Mouse (Mus musculus): ENCODE data around the gene Bhlhb9. TPM values are rescaled to one million over a fixed set of nuclear protein-coding genes. Genes with fewer than 3 reads are reported as not detected.
"Not testable (repeated sequence)": the region's sequence is repeated elsewhere in the genome, so short reads cannot be mapped to it uniquely, and the experiment has no call there.

Bhlhb9 gene
- 1 to 10 TPM; 2.3 to 5.3 TPM for total RNA-seq (2021)
- long read RNA-seq, experiment 1, partial matches to known transcripts: 0 of 5 reads
- long read RNA-seq, experiment 1, other reads (novel, unspliced or antisense): 3 of 5 reads
- long read RNA-seq, experiment 2, transcript Bhlhb9-204 (5 exons, 2,812 nt): major isoform, 7 of 11 reads
- long read RNA-seq, experiment 2, partial matches to known transcripts: 0 of 11 reads
- long read RNA-seq, experiment 2, other reads (novel, unspliced or antisense): 4 of 11 reads

DNA sequence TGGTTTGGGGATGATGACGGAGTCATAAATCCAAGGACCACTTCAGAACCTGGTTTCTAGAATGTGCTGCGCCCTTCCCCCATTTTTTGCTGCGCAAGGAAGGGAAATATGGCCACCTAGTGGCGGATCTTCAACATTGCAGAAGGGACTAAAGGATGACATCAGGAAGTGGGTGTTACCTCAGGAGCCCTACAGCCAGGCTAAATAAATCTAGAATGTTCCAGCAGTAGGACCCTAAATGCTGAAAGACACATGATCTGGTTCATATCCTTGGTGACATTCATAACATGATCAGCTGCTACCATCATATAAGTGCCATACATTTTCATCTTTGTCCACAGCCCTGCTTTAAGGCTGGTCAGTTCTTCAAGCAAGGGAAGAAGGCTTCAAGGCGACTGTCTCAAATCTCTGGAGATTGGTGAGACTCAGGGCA is at the start of gene Bhlhb9:
Bhlhb9 (plus strand) TSS at position 383 of the 433 bp plus-strand sequence.
- intact Hi-C loops (cut with DNase I): loop anchor here (5.0 kb wide), 1 partner anchor 35 kb away; no protein-coding TSS in a partner anchor
- DNase-seq: peak in 1 of 2 experiments; percentile 29

DNA sequence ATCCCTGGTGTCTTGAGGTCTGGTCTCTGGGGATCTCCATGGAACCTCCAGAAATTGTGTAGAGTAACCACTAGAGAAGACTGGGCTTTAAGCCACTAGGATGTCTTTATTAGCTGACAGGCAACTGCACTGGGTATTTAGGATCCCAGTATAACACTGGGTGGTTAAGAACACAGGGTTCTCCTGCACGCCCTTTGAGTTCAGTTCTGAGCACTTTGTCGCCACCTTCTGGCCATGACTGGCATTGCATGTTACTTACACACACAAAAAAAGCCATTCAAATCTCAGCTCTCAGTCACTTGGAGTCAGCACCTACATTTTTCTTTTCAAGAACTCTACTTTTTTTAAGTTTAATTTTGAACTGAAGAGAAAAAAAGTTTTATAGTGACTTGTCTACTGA is 44.6 kb upstream of the Bhlhb9 start:
- intact Hi-C loops (cut with DNase I): loop anchor here (5.0 kb wide), 2 partner anchors 39 to 1701 kb away; no protein-coding TSS in a partner anchor
- peak; percentile 38 to 45 for DNase-seq

DNA sequence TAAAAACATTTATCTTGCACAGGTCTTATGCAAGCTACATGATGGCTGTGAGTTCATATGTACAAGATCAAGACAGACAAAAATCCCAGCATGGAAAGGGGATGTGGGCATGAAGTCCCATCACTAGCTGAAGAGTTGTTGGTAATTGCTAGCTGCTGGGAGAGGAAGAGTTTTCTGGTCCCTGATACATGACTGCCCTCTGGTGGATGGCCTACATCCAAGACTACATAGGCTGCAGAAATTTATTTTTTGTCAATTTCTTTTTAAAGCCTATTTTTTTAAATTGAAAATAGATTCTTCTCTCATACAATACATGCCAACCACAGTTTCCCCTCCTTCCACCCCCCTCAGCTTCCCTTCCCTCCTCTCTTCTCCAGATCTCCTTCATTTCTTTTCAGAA is 35.7 kb upstream of the Bhlhb9 start:
- intact Hi-C loops (cut with DNase I): loop anchor here (5.0 kb wide), 2 partner anchors 36 to 104 kb away; partner anchors contain the start of gene Bhlhb9
- DNase-seq: no peak

GRCm38 (mm10) chrX:135768043-135768548 is 29.3 kb upstream of the Bhlhb9 start:
- DNase-seq: no peak
- intact Hi-C loops (cut with DNase I): no loop called here

GRCm38 (mm10) chrX:135768565-135768964 is 28.8 kb upstream of the Bhlhb9 start:
- DNase-seq: no peak

GRCm38 (mm10) chrX:135791536-135791935 is 5.9 kb upstream of the Bhlhb9 start:
- intact Hi-C loops (cut with DNase I): loop anchor here (5.0 kb wide), 1 partner anchor 39 kb away; no protein-coding TSS in a partner anchor
- DNase-seq: no peak

More at GRCm38 (mm10) chrX:135768565-135768964, 28.8 kb upstream of the Bhlhb9 start:
- intact Hi-C loops (cut with DNase I): no loop called here

DNA sequence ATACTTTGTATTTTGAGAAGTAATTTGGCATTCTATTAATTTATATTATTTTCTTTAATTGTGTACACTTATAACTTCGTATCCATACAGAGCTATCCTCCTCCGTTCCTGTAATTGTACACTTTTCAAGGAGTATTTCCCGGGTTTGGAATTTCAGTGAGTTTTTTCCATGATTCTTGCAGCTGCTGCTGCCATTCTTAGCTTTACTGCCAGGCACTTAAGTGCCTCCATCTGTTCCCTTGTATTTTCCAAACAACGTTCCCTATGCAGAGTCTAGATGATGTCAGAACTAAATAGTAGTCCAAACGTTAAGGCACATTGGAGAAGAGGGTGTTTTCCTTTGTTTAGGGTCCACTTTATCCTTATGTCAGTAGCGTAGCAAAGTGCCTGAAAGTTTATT is 5.1 kb upstream of the Bhlhb9 start:
- intact Hi-C loops (cut with DNase I): loop anchor here (5.0 kb wide), 1 partner anchor 40 kb away; no protein-coding TSS in a partner anchor
- no peak for DNase-seq

DNA sequence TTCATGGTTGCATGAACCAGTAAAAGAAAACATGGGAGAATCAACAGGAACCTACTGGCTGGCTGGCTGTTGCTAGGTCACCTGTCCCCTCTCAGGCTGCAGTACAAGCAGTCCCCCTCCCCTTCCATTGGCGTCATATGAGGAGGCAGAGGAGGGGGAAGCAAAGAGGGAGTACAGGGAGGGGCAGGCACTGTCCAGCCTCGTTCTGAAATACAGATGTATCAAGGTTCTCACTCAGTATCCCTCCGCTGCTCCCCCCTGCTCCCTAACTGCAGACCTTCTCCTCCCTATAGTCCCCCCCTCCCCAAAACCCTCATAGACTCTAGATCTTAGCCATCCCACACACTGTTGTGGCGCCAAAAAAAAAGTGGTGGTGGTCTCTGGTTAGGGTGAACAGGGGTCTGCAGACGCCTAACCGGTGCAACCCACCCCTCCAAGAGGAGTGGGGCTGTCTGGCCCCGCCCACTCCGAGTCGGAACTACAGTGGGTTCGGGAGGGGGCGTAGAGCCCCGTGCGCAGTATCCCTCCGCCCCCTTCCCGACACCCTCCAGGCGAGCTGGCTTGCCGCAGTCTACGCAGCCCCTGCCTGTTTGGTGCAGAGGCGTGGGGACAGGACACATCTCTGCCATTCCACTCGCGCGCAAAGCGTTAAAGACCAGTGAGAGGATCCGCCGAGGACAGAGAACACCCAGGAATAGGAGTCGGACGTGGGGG is 1.6 kb upstream of the Bhlhb9 start:
- not testable (repeated sequence) for DNase-seq
- intact Hi-C loops (cut with DNase I): loop anchor here (5.0 kb wide), 1 partner anchor 33 kb away; no protein-coding TSS in a partner anchor

- DNase-seq: not testable (repeated sequence)
- intact Hi-C loops (cut with DNase I): loop anchor here (5.0 kb wide), 1 partner anchor 34 kb away; no protein-coding TSS in a partner anchor
These were observed 836 bp upstream of the Bhlhb9 start for GRCm38 (mm10) chrX:135796305-135797211.

GRCm38 (mm10) chrX:135804149-135804548 is 6.8 kb downstream of the Bhlhb9 start:
- intact Hi-C loops (cut with DNase I): no loop called here

GRCm38 (mm10) chrX:135805780-135806179 is 8.4 kb downstream of the Bhlhb9 start:
- no peak for DNase-seq
- intact Hi-C loops (cut with DNase I): loop anchor here (5.0 kb wide), 1 partner anchor 157 kb away; no protein-coding TSS in a partner anchor

More at GRCm38 (mm10) chrX:135804149-135804548, 6.8 kb downstream of the Bhlhb9 start:
- DNase-seq: no peak

DNA sequence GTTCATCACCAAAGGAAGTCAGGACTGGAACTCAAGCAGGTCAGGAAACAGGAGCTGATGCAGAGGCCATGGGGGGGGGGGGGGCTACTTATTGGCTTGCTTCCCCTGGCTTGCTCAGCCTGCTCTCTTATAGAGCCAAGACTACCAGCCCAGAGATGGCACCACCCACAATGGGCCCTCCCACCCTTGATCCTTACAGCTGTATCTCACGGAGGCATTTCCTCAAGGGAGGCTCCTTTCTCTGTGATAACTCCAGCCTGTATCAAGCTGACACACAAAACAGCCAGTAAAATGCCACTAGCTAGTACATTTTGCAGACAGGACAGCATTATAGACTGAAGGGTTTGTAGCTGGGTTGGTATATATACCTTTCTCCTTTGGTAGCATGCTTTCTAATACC is 38.5 kb downstream of the Bhlhb9 start:
- intact Hi-C loops (cut with DNase I); DNase-seq: not testable (repeated sequence)

DNA sequence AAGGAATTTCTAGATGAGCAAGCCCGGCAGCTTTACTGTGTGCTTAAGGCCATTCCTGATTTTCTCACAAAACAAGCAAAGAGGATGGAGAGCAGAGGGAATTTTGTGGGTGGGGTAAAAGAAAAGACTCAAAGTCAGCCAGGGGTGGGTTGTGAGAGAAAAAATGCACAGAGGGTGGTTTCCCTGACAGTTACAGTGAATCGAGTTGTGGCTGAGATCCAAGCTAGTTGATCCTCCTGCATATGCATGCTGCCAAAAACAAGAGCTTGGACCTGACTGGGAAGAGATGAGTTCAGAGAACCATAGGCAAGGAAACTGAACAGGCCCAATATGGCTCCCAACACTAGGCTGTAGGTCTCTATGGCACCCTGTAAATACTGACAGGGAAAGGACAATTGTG is 40.5 kb downstream of the Bhlhb9 start:
- intact Hi-C loops (cut with DNase I): no loop called here
- DNase-seq: no peak

- DNase-seq; intact Hi-C loops (cut with DNase I): not testable (repeated sequence)
These were observed 41.3 kb downstream of the Bhlhb9 start, which contains the start of gene Gprasp2 for GRCm38 (mm10) chrX:135838521-135839360. Gene Gprasp2 (plus strand): TSS chrX:135839034.

- intact Hi-C loops (cut with DNase I): loop anchor here (10.0 kb wide), 1 partner anchor 185 kb away; no protein-coding TSS in a partner anchor
These were observed 42.3 kb downstream of the Bhlhb9 start for GRCm38 (mm10) chrX:135839397-135840391.

GRCm38 (mm10) chrX:135866806-135867205 is 69.4 kb downstream of the Bhlhb9 start:
- DNase-seq; intact Hi-C loops (cut with DNase I): not testable (repeated sequence)

More at GRCm38 (mm10) chrX:135839397-135840391, 42.3 kb downstream of the Bhlhb9 start:
- not testable (repeated sequence) for DNase-seq

DNA sequence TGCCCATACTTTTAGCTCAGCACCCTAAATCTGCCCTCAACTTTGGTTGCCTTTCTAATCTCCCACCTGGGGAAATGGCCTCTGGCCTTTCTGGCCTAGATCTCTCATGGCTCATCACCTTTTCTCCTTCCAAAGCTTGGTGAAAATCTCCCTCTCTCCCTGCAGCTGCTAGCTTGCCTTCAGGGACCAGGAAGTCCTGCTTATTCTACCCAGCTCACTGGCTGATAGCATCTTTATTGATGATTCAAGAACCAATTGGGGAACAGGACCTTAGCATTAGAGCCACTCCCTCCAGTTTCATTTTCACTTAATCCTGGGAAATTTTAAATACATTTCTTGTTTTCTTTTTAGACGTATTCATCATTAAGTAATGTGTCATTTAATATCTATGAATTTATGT is 79.3 kb downstream of the Bhlhb9 start:
- intact Hi-C loops (cut with DNase I): no loop called here
- no peak for DNase-seq

Data from gastrocnemius, postnatal 36 days (tissue).